Mouse (Mus musculus) cerebellum, adult 9-10 months (tissue): ENCODE measurements around the gene Cebpe.

Experiments used
- DNase-seq: peaks from one replicate; pipeline ENCODE4 v3.0.0; 2022

Gene Cebpe

DNA sequence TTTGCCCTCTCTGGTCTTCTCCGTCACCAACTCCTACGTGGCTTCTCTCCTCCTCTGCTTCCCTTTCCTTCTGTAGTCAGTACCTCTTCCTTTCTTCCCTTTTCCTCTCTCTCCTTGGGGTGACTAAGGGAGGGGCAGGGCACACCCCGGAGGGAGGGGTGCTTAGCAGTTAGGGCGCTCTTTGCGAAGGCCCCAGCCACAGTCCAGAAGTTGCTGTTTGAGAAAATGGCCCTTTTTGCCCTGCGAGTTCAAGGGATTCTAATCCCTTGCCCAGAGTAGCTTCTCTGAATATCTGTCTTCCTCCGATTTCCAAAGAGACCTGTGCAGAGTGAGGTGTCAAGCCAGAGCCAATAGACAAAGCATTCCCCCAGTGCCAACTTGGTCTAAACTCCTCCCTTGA is at the start of gene Cebpe:
Cebpe (minus strand) TSS at position 101 of the 400 bp plus-strand sequence.
- no peak for DNase-seq

- DNase-seq: no peak
Observed at GRCm38 (mm10) chr14:54756382-54756781, 44.4 kb upstream of the Cebpe start.

GRCm38 (mm10) chr14:54754602-54755018 is 42.6 kb upstream of the Cebpe start:
- DNase-seq: no peak

DNA sequence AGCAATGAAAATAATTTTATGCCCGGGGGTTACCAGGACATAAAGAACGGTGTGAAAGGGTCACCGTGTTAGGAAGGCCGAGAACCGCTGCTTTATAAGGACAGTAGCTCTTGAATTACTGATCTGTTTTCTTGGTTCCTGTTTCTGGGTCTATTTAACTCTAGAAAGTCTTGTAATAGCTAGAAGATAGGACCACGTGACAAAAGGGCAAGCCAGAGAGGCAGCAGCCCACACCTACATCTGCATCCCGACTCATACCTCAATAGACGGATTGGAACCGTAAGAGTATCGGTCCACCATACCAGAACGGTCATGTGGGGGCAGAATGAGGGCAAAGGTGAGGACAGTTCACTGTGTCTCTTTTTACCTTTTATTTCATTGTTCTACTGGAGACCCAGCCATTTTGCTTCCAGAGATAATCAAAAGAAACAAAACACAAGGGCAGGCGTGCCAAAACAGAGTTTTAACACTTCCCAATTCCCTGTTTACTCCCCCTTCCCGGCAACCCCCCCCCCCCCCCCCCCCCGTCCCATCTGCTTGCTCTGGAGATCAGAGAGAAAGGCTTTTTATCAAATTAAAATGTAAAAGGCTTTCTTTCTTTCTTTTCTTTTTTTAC is 42.1 kb upstream of the Cebpe start:
- DNase-seq: no peak

- no peak for DNase-seq
Observed at GRCm38 (mm10) chr14:54752938-54753337, 41.0 kb upstream of the Cebpe start.

DNA sequence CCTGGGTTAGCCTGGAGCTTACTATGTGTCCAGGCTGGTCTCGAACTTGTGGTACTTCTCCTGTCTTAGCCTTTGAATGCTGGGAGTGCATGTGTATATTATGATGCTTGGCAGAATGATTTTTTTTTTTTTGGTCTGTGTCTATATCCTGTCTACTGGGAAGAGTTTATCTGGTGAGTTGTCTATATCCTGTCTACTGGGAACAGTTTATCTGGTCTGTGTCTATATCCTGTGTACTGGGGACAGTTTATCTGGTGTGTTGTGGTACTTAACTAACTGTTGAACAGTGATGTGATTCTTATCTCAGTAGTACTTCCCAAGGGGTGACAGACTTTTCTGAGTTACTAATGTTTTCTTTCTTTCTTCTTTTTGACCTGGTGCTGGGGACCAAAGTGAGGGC is 39.8 kb upstream of the Cebpe start:
- no peak for DNase-seq

DNA sequence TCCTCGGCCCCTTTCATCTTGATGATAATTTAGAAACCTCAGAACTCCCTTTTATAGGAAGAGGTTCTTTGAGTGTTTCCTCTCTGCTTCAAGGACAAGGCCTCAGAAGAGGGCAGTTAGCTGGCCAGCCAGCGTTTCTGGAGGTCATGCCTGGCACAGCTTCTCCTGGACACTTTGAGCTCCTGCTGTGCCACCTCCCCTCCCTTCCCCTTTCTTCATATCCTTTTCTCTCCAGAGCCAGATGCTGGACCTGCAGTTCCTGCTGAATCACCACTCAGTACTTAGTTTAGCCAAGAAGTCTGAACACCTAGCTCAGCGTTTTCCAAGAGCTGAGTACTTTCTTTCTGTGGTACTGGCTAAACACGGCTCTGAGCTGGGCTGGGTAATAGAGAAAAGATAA is 37.3 kb upstream of the Cebpe start:
- no peak for DNase-seq

DNA sequence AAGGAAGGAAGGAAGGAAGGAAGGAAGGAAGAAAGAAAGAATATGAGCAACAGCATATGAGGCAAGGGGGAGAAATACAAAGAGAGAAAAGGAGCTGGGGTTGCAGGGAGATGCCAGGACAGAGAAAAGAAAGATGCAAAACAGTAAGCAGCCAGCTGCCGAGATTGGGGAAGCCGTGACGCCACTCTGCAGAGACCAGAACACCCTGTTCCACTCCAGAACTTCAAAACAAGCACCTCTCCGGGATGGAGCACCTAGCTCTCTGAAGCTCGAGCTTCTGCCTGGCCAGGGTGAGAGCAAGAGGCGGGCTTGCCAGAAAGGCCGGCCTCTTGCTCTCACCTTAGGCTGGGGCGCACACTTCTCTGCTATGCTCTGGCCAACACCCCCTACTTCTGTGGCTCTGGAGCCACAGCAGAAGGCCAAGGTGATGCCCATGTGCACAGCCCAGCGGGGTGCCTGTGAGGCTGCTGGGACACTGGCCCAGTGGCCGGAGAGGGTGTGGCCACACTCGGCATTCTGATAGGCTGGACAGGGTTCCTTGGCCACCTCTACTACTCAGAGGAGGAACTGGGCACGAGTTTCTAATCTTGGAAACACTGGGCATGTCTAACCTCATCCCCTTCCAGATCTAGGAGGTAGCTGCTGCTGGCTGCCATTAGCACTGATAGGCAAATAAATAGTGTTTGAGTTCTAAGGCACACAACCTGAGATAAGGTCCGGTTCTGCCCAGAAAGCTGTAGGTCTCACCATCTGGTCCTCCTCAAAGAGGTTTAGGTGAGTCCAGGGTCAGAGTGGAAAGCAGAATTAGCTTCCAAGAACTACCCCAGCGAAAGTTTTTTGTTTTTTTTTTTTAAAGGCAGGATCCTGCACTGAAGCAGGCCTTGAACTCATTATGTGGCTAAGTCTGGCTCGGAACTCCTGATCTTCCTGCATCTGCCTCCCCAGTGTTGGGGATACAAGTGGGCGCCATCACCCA is 36.3 kb upstream of the Cebpe start:
- DNase-seq: peak; percentile 97

GRCm38 (mm10) chr14:54746038-54746437 is 34.1 kb upstream of the Cebpe start:
- no peak for DNase-seq

DNA sequence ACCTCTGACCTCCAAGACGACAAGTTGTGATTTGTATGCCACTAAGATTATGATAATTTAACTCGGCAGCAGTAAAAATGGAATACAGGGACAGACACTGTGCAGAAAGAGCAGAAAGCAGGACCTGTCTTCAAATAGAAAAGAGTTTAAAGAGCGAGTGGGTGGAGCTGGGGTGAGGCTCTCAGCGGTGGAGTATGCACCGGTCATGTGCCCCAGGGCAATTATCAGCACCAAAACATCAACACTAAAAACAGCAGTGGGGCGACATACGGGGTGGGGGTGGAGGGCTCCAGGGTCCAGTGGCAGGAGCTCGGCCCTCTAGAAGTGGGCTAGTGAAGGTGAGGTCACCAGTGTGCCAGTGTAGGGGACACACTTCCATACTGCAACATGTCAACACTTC is 32.5 kb upstream of the Cebpe start:
- no peak for DNase-seq

- no peak for DNase-seq
Observed at GRCm38 (mm10) chr14:54742375-54742774, 30.4 kb upstream of the Cebpe start.

GRCm38 (mm10) chr14:54741721-54742120 is 29.7 kb upstream of the Cebpe start:
- DNase-seq: no peak

DNA sequence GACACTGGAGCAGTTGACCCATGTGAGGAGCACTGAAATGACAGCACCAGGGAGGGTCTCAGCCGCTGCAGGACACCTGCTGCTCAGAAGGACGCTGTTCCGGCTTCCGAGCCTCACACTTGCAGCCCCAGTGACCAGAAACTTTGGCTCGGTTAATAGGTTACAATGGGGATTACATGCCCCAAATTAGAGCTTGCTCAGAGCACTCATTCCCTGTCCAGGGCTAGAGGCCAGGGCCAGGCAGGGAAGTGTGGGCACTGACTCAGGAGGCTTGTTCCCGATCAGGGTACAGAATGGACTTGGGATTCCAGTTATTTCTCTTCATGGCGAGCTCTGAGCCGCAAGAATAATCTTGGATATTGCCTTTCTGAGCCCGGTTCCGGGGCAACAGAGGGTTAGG is 25.7 kb upstream of the Cebpe start:
- DNase-seq: peak; percentile 64

DNA sequence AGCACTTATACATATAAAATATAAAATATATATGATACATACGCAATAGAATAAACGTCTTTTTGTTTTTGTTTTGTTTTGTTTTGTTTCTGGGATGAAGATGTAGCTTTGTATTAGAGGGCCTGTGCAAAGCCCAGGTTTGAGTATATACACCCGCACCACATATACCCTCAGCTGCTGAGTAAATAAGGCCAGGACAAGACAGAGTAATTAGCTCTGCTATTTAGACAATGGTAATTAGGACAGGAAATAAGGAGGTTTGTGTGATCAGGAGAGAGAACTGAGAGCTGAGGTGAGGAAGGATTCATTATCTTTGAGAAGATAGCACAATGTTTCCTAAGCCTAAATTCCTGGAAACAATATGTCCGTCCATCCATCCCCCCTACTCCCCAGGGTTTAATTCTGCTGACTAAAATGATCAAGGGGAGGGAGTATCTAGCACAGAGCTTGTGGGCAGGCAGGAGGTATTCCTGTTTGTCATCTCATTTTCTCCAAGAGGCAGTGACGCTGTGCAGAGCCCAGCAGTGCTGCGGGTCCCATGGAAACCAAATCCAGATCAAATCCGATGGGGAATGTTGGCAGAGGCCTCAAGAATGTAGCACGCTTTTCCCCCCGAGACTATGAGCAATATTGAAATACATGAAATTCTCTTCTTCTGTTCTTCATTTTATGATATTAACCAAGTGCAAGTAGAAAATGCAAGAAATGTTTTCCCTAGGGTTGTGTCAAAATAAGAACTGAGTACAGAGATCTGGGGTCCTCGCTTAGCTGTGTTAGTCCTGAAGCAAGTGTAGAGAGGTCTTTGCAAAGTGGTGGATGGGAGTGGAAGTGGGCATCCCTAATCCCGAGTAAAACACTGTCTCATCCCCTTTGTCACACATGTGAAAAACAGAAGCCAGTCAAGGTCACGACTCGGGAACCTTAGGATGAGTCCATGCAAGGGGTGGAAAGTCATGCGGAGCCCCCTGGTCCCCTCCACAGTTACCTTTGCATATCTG is 24.9 kb upstream of the Cebpe start:
- no peak for DNase-seq

DNA sequence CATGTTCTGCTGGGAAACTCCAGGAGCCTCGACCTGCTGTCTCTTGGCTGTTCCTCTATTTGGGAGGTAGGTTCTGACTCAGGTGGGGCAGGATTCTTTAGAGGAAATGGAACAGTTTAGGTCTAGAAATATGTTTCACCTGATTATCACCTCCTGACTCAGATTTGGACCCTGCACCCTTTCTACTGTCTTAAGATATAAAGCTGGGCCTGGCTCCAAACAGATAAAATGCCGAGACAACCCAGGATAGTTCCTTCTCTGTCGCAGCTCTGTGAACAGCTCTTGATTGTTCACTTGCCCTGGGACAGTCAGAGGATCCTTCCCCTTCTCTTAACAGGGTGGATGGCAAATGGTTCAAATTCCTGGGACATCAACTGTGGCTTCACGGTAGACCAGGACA is 23.2 kb upstream of the Cebpe start:
- no peak for DNase-seq

- no peak for DNase-seq
Observed at GRCm38 (mm10) chr14:54734004-54734403, 22.0 kb upstream of the Cebpe start.

- DNase-seq: no peak
Observed at GRCm38 (mm10) chr14:54732206-54732605, 20.2 kb upstream of the Cebpe start.

DNA sequence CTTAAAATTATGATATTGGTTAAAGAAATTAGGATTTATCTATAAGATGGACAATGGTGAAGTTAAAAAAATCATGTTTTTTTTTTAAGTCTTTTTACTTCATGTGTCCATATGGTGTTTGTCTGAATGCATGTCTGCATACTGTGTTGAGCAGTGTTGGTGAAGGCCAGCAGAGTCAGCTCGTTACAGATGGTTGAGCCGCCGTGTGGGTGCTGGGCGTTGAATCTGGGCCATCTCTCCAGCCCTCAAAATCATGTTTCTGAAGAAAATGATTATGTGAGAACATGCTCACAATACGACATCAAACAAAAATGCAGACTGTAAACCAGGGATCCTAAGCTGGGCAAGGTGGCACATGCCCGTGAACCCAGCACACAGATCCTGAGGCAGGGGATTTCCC is 18.3 kb upstream of the Cebpe start:
- DNase-seq: peak; percentile 76

DNA sequence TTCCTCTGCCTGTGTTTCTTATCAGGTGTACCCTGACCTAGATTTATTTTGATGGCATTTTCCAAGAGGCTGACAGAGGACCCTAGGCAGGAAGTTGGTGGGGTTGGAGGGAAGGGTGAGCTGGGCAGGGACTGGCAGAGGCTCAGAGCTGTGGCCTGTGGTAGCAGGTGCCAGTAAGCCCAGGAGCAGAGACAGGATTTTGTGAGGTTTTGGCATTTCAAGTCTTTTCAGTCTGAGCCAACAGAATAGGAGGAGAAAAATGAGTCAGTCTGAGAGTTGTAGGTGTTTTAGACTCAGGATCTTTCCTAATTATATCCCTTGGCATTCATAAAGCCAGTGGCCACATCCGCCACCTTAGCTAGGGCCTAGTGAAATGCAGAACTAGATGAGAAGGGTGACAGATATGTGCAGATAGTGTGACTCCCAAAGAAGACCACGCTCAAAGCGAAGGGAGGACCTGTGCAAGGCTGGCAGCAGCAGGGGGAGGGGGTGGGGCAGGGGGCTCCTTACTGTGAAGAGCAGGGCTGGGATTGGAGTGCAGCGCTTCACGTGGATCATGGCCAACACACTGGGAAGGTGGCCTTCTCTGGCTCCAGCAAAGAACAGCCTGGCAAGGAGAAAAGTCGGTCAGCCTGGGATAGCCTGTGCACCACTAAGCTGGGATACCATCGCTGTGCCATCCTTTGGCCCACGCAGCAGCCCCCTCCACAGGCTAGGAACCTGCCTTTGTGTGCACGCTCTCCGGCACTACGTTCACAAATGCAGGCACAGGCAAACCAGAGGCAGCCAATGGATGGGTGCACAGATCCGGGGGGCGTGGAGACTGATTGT is 17.1 kb upstream of the Cebpe start:
- no peak for DNase-seq

GRCm38 (mm10) chr14:54727565-54727964 is 15.6 kb upstream of the Cebpe start:
- DNase-seq: no peak

DNA sequence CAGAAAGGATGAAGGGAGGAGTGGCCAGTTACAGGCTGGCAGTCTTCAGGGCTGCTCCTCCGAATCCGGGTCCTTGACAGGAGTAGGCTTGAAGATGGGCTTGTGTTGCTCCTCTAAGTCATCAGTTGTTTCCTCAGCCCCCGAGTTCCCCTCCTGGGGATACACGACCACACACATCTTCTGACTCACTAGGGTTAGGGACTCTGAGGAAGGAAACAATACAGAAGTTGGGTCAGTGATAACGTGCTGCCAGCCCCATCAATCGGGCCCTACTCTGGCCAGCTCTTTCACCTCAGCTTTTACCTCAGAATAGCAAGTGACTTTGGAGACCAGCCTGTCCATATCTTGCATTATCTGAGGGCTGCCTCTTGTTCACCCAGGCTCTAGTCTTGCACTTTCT is 12.1 kb upstream of the Cebpe start:
- DNase-seq: no peak

- DNase-seq: peak; percentile 67
Observed at GRCm38 (mm10) chr14:54721711-54722110, 9.7 kb upstream of the Cebpe start.
